ENCODE assay signal across 11 mouse cellular contexts in genomic region chr13:91430867-91431266, GRCm38 (mm10). TPM values are rescaled to one million over a fixed set of nuclear protein-coding genes. Genes with fewer than 3 reads are reported as not detected.
A peak's percentile ranks its signal among the peaks of the same experiment; 100 is the strongest.
DNase-seq lines count a peak whose midpoint lies in the region; ATAC-seq and TF ChIP-seq lines count a peak whose summit lies in the region.
"Had no signal": no experiment of that assay in that cellular context is flagged by ENCODE, and none has a peak within 500 bp of the region (broad histone marks: within the 10 kb centered on the region; RNA-seq: fewer than 3 reads in every experiment).

No protein-coding gene starts in this region.

- DNase-seq in adrenal gland, postnatal 10 days: peak; percentile 13
- no peak for DNase-seq in adrenal gland, postnatal 25 days
- DNase-seq in lung, embryonic 14.5 days: no peak
- no peak for DNase-seq in lung, postnatal 4 days
- peak; percentile 45 for DNase-seq in induced T-regulatory cell, adult 2 months (ENCODE audit: low read depth)
- DNase-seq in adipocyte (ENCODE audit: low spot score): no peak
- no peak for DNase-seq in heart, postnatal 36 days
- DNase-seq: cerebellum, adult 8-10 months; forebrain, postnatal 0 days; heart, postnatal 4 days had no signal

- H3K9ac ChIP-seq in lung, embryonic 14.5 days: no peak overlapping the region
- H3K9ac ChIP-seq: forebrain, postnatal 0 days had no signal

- TF ChIP-seq CTCF in lung, embryonic 14.5 days (IDR thresholded peaks at IDR 0.05; ENCODE audit: low read depth): no peak

- H3K4me1 ChIP-seq in lung, embryonic 14.5 days (ENCODE audit: insufficient read depth): no peaks in the 10 kb centered on the region; the same call in 1 of the 2 replicates

- no peak for TF ChIP-seq POLR2A in myocyte (IDR thresholded peaks at IDR 0.05; ENCODE audit: insufficient read length, low read depth)

- no peak overlapping the region for H3ac ChIP-seq in myocyte (ENCODE audit: control insufficient read depth, insufficient read length)

- no peaks in the 10 kb centered on the region for H3K36me3 ChIP-seq in lung, embryonic 14.5 days (ENCODE audit: insufficient read depth)
- H3K36me3 ChIP-seq in myocyte (ENCODE audit: control insufficient read depth, insufficient read depth): no peaks in the 10 kb centered on the region

- intact Hi-C loops in heart, postnatal 36 days (cut with DNase I): no loop called here

- no peak overlapping the region for H3K4me3 ChIP-seq in lung, embryonic 14.5 days (ENCODE audit: low read depth, low read length)
- H3K4me3 ChIP-seq in myocyte: no peak overlapping the region

- H3K27me3 ChIP-seq in lung, embryonic 14.5 days (ENCODE audit: insufficient read depth, low read length): no peaks in the 10 kb centered on the region
- no peaks in the 10 kb centered on the region for H3K27me3 ChIP-seq in myocyte (ENCODE audit: control insufficient read depth, insufficient read depth, insufficient read length)

- 62% methylated on average over 5 of the region's 5 CpGs for WGBS in lung, embryonic 14.5 days

- no peaks in the 10 kb centered on the region for H3K79me2 ChIP-seq in myocyte (ENCODE audit: control insufficient read depth, insufficient read depth)

- no peak for ATAC-seq in lung, embryonic 14.5 days (ENCODE audit: insufficient read depth)

- H3K4me2 ChIP-seq in lung, embryonic 14.5 days: peak overlapping the region; percentile 35; the same call in 1 of the 2 replicates
- peak overlapping the region; percentile 75 for H3K4me2 ChIP-seq in myocyte (ENCODE audit: low read depth)

- no peak overlapping the region for H3K27ac ChIP-seq in lung, embryonic 14.5 days (ENCODE audit: low read depth)

- no peaks in the 10 kb centered on the region for H3K9me3 ChIP-seq in lung, embryonic 14.5 days (ENCODE audit: low read depth, low read length)

TF ChIP-seq in myocyte, 11 proteins besides CTCF, POLR2A, EP300 and RAD21:
- no peak for TF ChIP-seq MYOG (IDR thresholded peaks at IDR 0.05; ENCODE audit: control insufficient read depth in 1 of 3, insufficient read depth in 1 of 3, insufficient read length in 2 of 3, low read depth in 2 of 3)
- no peak for TF ChIP-seq E2F4 (IDR thresholded peaks at IDR 0.05; ENCODE audit: insufficient read depth)
- TF ChIP-seq REST (IDR thresholded peaks at IDR 0.05; ENCODE audit: insufficient read depth, insufficient read length): no peak
- TF ChIP-seq SRF (IDR thresholded peaks at IDR 0.05; ENCODE audit: control insufficient read depth, insufficient read length, low read depth): no peak
- no peak for TF ChIP-seq TCF12 (IDR thresholded peaks at IDR 0.05; ENCODE audit: insufficient read depth, poor library complexity, severe bottlenecking)
- no peak for TF ChIP-seq CEBPB (IDR thresholded peaks at IDR 0.05; ENCODE audit: insufficient read depth, poor library complexity, severe bottlenecking)
- no peak for TF ChIP-seq TCF3 (IDR thresholded peaks at IDR 0.05; ENCODE audit: insufficient read length, low read depth)
- no peak for TF ChIP-seq USF1 (IDR thresholded peaks at IDR 0.05; ENCODE audit: low read depth)
- TF ChIP-seq POLR2AphosphoS2 (IDR thresholded peaks at IDR 0.05; ENCODE audit: insufficient read length, low read depth): no peak
- TF ChIP-seq MAX (IDR thresholded peaks at IDR 0.05; ENCODE audit: low read depth): no peak
- TF ChIP-seq MYOD1 (IDR thresholded peaks at IDR 0.05; ENCODE audit: control insufficient read depth in 1 of 3, insufficient read length in 2 of 3, low read depth in 2 of 3): no peak

RNA-seq across cellular contexts. Expression of gene Ssbp2, which starts 29.2 kb away (rescaled TPM):
- 10 to 100 TPM; 34.4 to 41.0 TPM for total RNA-seq in adrenal gland, postnatal 10 days (2021)
- 25.4 and 30.5 TPM in 2 replicates for total RNA-seq in adrenal gland, postnatal 25 days (2021)
- polyA plus RNA-seq in lung, embryonic 14.5 days (2014; fragmentation: Nextera tagmentation; extraction: Ambion mirVana): 95.0 and 95.7 TPM in 2 replicates
- 52.1 TPM for polyA plus RNA-seq in myocyte (2012; fragmentation: generic; extraction: Trizol)
- total RNA-seq in heart, postnatal 36 days (2021): 10 to 100 TPM; 43.7 TPM

Comparison
In these comparisons a context has a peak if more than half of its experiments do, and no peak if none do; other contexts are left out.
1. DNase-seq: peak in adrenal gland, postnatal 10 days (single experiment) and induced T-regulatory cell, adult 2 months (single experiment); none in adrenal gland, postnatal 25 days (single experiment), lung, embryonic 14.5 days (single experiment), lung, postnatal 4 days (0 of 2), adipocyte (single experiment) and heart, postnatal 36 days (0 of 2).